Mouse (Mus musculus) gastrocnemius, adult 2 months (tissue): ENCODE measurements at regions not wholly inside any gene's neighbourhood (a gene's known extent, or its start where the extent isn't known, plus 50 kb on each side); places are given as distances from the start of the nearest gene placed in this dataset.
A peak's percentile ranks its signal among the peaks of the same experiment; 100 is the strongest.

Source experiments
- DNase-seq: peaks from one replicate; pipeline ENCODE4 v3.0.0; 2022
- H3K27ac ChIP-seq: fragments of 200-600 bp; 2 replicates; pipeline ENCODE4 v1.8.1; 2022; ENCODE audit warnings: mild to moderate bottlenecking
- H3K4me3 ChIP-seq: fragments of 200-600 bp; 2 replicates; pipeline ENCODE4 v1.8.1; 2022; ENCODE audit warnings: mild to moderate bottlenecking, moderate library complexity
- CTCF ChIP-seq: fragments of 200-600 bp; IDR thresholded peaks from 2 replicates; pipeline ENCODE4 v1.8.1; 2022; ENCODE audit warnings: antibody characterized with exemption, mild to moderate bottlenecking, moderate library complexity
- intact Hi-C: fragments of 180-260 bp; cut with DNase I; formaldehyde crosslinking; loops from one replicate; pipeline ENCODE4 v1.15.1; 2025

DNA sequence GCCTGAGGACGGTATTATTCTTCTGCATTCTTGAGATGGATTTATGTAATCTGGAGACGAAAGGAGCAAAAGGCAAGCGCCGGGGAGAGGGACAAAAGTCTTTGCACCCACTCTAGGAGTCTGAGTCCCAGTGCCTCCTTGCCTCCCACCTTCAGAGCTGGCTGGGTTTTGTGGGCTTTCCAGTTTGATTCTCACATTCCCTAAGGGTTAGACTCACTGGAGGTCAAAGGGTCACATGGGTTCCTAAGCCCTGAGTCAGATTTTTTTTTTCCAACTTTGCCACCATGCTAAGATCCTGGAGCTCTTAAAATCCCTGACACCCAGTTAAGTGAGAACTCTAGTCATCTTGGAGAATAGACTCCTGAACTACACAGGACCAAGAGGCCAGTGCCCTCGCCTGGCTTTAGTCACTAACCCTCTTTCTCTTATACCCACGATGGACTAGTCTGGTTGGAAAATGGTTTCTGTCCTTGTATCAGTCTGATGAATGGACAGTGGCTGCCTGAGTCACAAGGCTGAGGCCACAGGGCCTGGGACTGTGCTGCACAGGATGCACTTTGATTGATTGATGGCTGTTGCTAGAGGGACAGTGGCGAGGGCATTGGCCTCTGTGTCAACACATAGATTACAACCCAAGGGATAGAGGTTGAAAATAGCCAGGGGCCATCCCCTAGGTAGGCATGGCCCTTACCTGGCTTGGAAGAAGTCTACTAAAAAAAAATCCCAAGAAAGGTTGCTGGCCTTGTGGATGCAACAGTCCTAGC is 161.9 kb downstream of the Rab11fip4 start:
- H3K4me3 ChIP-seq, result no peak overlapping the region
- intact Hi-C loops, result no loop called here
- H3K27ac ChIP-seq, result no peak overlapping the region
- DNase-seq, result peak; percentile 10
- no peak for TF ChIP-seq CTCF

DNA sequence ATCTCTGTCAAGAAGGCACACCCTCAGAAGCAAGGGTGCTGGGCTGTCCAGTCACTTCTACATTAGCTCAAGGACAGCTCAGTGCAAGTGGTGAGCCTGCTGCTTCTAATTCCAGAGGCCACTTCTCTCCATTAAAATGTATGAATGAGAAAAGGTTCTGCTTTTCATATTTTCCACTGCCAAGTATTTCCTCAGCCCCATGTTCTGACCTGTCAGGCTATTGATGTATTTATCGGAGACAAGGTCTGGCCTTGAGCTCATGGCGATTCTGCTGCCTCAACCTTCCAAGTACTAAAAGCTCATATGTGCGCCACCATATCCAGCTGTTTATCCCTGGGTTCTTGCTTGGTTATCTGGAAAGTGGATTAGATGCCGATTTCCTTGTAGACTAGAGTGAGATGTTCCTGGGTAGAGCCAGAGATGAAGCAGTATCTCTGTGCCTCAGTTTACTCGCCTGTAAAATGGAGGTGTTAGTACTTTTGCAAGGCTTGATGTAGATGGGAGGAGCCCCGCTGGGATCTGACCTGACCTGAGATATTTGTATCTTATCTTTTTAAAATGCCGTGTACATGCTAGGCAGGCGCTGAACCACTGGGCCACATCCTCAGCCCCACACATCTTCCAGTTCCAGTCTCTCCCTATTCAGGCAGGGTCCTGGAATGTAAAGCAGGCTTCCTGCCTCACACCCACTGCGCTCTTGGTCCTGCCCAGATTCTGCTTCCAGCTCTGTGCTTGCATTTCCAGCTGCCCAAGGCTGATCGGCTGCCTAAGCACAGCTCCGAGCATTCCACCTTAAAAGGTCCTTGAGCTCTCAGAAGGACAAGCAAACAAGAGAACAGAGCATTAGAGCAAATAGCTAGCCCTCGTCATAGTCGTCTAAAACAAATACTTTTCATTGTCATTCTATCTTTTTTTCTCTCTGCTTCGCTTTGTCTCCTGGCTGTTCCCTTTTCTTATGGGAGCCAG is 161.0 kb downstream of the Rab11fip4 start:
- no peak for TF ChIP-seq CTCF
- Histone ChIP-seq H3K4me3 (no peak overlapping the region), H3K27ac (no peak overlapping the region)
- intact Hi-C loops, result no loop called here
- DNase-seq, result peak; percentile 10

DNA sequence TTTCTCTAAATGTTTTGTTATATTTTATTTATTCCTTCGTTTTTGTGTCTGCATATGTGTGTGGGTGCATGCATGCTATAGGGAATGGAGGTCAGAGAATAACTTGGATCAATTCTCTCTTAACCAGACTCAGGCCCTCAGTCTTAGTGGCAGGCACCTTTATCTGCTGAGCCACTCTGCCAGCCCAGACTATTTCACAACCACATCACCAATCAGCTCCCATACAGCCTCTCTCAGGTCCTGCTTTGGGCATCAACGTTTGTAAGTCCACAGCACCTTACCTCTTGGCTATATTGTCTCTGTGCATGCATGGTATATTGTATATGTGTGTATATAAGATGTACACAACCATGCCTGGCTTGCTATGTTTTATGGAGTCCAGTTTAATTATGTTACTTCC is 159.9 kb downstream of the Rab11fip4 start:
- Histone ChIP-seq H3K4me3 (no peak overlapping the region), H3K27ac (no peak overlapping the region)
- peak; percentile 6 for DNase-seq
- no peak for TF ChIP-seq CTCF
- intact Hi-C loops, result no loop called here

DNA sequence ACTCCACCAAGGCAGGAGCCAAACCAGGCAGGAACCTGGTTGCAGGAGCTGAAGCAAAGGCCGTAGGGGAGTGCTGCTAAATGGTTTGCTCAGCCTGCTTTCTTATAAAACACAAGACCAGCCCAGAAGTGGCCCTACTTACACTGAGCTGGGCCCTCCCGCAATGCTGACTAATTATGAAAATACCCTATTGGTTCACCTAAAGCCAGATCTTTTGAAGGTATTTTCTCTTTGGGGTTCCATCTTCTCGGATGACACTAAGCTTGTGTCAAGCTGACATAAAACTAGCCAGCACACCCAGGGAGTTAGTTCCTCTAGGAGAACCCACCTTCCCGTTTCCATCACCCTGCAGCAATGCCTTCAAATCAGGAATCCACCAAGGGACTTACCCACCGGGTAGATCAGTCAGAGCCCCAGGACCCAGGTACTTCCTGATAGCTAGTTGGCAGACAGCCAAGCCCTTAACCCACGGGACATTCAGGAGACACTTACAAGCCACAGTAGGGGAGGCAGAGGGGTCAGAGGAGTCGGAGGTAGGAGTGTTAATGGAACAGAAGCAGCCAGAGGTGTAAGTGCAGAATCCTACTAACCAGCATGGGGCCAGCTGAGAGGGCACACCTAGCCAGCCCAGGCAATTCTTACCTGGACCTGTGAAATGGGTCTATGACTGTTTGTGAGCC is 158.9 kb downstream of the Rab11fip4 start:
- H3K4me3 ChIP-seq, result no peak overlapping the region
- DNase-seq, result peak; percentile 15
- no peak for TF ChIP-seq CTCF
- intact Hi-C loops, result no loop called here
- no peak overlapping the region for H3K27ac ChIP-seq

DNA sequence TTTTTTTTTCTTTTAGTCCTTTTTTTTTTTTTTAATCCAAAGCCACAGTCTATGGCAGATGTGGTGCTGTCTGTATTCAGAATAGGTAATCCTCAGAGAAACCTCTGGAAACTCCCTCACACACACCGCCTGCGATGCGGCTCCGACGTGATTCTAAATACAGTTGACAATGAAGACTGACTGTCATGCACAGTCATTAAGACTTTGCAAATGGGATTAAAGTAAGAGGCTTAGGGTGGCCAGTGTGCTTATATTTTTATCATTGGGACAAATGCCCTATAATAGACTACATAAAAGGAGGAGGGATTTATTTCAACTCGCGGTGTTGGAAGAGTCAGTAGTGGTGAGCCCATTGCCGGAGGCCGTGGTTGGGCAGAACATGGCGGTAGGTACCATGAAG is 158.1 kb downstream of the Rab11fip4 start:
- intact Hi-C loops, result no loop called here
- DNase-seq, result peak; percentile 10
- H3K4me3 ChIP-seq, result no peak overlapping the region
- H3K27ac ChIP-seq, result no peak overlapping the region
- no peak for TF ChIP-seq CTCF

DNA sequence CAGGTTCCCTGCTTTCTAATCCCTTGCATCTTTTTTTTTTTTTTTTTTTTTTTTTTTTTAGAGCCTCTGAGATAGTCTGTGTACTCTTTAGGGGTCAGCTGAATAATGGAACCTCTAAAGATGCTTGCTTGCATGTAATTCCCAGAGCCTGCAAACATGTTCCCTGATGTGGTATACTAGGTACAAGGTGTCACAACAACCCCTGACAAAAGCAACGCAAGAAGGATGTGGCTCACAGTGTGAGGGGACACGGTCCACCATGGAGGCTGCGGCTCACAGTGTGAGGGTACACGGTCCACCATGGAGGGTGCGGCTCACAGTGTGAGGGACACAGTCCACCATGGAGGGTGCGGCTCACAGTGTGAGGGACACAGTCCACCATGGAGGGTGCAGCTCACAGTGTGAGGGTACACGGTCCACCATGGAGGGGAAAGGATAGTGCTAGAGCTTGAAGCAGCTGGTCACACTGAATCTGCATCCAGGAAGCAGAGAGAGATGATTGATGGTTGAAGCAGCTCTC is 157.7 kb downstream of the Rab11fip4 start:
- peak; percentile 9 for DNase-seq
- no peak for TF ChIP-seq CTCF
- no peak overlapping the region for H3K27ac ChIP-seq
- no peak overlapping the region for H3K4me3 ChIP-seq
- intact Hi-C loops, result no loop called here

DNA sequence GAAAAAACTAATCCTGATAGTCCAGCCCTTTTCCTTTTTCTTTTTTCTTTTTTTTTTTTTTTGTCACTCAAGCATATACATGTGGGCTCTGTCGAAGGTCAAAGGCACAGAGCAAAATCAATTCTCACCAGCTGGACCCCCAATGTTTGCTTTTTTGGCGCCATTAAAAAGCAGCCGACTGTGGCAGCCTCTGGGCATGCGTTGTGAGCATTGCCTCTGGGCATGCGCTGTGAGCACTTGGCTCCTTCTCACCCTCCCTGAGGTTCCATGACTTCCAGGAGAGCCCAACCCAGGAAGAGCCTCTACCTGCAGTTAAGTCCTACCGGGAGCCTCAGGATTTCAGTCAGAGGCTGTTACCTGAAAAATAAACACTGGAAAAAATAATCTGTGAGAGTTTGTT is 156.8 kb downstream of the Rab11fip4 start:
- intact Hi-C loops, result no loop called here
- Histone ChIP-seq H3K4me3 (no peak overlapping the region), H3K27ac (no peak overlapping the region)
- DNase-seq, result peak; percentile 17
- TF ChIP-seq CTCF, result no peak
